Mouse (Mus musculus) cerebellum, adult 11 months (tissue): Measurements from ENCODE around the gene Arhgap24.

Experiments
- DNase-seq: peaks from one replicate; pipeline ENCODE4 v3.0.0; 2022

Arhgap24 gene

DNA sequence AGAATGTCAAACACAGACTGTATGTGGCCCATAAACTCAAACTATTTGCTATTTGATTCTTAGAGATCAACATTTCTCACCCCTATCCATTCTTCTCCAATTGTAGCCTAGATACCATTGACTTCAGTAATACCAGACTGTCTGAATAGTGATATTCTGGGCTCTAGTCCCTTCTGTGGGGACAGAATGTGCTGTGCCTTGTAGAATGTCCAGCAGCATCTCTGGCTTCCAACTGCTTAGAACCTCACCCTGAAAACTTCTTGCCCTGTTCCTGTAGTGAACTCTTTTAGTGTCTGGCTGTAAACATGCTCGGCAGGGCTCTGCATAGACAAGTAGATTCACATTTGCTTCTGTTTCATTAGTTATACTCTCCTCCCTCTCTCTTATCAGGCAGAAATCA, 110.2 kb downstream of the Arhgap24 start:
- no peak for DNase-seq

DNA sequence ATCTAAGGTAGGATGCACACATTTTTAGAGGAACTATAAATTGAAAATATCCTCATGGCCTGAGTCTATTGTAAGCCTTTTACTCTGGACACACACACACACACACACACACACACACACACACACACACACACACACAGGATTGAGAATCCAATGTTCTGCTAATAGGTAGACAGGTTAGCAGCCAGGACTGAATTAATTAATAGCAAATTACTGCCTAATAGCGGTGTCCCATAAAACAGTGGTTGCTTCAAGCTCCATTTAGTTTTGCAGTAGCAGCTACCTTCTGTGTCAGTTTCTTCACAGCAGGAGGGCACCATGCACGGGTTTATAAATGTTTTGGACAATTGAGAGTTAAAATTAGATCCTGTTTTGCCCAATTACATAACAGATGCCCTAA, 111.9 kb downstream of the Arhgap24 start:
- DNase-seq, result no peak

DNA sequence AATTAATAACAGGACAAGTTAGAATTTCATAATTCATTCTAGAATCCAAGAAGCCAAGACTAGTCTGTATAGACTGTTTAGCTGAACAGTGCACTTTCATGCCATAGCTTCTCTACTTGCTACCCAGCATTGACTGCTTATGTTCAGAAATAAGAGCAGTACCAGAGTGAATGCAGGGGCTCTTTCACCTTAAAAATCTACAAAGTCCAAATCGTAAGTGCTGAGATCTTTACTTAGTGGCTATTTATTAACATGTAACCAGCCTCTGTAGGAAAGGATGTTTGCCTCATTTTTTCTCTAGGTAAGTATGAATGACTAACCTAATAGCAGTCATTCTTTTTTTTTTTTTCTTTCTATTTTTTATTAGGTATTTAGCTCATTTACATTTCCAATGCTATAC, 117.9 kb downstream of the Arhgap24 start:
- DNase-seq, result no peak

DNA sequence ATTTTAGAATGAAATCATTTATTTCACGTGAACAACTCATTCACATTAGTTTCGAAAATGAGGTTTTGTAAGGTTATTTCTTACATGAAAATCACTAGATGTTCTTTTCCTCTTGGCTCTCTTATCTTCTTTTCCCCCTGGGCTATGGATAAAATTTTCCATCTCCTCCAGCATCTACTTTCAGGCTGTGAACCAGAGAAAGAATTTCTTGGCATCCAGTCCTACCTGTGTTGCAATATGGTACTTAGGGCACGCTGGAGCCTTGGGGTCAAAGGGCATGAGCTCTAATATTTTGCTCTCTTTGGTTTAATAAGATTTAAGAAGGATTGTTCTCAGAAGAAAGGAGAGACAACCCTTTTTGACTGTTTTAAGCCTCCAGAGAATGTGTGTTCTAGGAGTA, 132.4 kb downstream of the Arhgap24 start:
- no peak for DNase-seq

DNA sequence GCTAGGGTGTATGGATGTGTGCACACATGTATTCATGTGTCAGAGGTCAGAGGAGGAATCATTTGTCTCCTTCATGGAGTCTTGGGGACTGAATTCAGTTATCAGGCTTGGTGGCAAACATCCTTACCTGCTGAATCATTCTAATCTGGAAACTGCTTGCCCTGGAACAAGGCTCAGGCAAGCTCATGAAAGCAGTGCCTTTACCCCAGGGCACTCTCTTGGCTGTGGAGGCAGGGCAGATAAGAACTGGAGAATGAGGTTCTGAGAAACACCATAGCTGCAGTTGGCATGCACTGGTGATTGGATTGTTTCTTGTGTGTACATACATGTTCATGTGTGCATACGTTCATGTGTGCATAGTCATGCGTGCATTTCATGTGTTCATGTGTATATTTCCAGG, 132.9 kb downstream of the Arhgap24 start:
- no peak for DNase-seq

DNA sequence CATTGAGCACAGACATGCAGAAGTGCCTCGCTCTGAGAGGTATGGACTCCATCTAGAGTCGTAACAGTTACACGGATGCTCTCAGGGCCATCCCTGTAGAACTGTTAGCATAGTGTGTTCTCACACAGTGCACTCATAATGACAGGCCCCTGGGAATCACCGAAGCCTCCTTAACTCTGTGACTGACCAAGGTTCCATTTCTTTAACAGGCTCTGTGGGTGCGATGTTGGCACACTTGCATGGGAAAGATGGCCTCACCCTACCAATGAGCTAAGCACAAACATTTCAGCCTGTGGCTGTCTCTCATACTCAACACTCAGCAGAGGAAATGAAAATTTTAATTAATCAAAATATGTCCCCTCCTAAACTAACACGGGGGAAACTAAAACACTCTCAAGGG, 134.1 kb downstream of the Arhgap24 start:
- no peak for DNase-seq

DNA sequence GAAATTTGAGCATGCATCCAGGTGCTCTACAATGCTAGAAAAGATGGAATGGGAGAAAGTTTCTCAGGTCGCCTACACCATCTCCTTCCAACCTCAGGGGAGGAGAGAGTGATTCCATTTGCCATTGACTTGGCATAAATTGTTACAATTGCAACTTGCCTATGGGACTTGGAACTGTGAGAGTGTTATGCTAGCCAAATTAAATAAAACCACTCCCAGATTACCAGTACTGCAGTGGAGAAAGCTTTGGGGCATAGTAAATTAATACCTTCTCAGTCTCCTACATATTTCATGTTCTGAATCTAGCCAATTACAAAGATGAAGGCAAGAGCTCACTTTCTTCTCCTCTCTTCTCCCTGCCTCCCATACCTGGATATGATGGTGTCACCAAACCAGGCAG, 139.8 kb downstream of the Arhgap24 start:
- no peak for DNase-seq

DNA sequence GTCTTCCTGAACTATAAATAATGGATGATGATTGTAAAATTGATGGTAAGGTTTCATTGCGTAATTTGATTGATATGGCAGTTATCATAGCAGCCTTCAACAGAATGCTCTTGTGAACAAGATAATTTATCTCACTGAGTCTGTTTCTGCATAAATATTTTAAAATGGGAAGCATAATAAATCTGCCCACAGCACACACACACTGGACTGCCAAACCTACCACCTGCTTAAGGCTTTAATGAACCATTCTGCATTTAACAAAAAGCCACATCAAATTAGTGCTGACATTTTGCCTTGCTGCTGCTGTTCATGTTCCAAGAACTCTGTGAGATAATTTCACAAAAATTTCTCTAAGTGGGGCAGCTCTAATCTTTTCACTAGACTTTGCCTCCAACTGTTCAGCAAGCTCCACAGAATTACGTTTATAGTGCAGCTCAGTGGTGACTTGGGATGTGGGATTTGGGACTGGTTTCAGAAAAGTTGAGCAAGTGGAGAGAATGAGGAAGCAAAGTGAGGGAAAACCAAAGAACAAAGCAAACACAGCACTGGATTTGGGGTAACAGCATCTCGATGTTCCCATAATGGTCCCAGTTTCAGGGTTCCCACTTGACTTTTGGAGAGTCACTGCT, 142.7 kb downstream of the Arhgap24 start:
- DNase-seq, result no peak

DNA sequence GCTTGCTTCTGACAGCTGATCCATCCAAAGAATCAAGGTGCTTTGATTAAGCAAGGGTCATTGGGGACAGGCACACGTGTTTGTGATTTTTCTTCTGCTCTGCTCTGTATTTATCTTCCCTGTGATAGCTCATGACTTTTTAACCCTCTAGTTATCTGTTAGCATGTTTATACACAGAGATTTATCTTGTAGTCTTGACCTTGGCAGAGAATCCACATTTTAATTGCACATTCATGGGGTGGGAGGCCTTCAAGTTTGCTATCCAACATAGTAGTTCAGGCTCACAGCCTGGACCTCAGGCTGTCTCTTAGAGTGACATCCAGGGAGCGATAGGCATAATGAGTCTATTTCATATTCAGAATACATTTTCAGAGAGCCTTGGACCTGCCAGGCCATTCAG, 145.5 kb downstream of the Arhgap24 start:
- DNase-seq, result no peak

DNA sequence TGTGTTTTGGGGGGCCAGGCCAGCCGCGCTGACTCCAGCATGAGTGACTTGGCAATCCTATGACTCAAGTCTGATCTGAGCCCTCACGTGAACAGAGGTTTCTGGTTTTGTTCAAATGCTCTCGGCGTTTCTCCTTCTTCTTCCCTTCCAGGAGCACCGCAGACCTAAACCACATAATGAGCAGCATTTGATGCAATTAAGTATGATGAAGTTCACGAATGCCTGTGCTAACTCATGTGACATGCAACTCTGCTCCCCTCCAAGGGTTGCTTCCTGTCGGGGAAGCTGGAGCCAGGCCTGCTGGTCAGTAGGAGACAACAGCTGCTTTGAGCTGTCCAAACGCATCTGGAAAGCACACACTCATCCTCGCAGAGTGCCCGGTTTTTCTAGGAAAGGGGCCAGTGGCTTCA, 148.2 kb downstream of the Arhgap24 start:
- DNase-seq, result no peak

DNA sequence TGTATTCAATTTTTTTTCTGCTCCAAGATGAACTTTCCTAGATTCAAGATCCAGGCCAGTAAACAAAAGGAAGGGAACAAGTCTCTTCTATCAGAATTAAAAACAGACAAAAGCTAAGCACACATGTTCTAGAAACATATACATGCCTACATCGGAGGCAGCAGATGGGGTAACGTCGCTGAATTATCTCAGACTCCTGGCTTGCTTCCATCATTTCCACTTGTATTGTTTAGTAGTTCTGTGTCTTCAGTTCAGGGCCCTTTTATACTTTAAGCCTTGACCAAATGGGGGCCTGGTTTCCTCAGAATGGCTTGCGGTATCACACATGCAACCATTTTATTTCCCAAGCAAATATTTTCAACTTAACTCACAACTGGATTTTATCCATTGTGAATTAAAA, 154.4 kb downstream of the Arhgap24 start:
- no peak for DNase-seq

DNA sequence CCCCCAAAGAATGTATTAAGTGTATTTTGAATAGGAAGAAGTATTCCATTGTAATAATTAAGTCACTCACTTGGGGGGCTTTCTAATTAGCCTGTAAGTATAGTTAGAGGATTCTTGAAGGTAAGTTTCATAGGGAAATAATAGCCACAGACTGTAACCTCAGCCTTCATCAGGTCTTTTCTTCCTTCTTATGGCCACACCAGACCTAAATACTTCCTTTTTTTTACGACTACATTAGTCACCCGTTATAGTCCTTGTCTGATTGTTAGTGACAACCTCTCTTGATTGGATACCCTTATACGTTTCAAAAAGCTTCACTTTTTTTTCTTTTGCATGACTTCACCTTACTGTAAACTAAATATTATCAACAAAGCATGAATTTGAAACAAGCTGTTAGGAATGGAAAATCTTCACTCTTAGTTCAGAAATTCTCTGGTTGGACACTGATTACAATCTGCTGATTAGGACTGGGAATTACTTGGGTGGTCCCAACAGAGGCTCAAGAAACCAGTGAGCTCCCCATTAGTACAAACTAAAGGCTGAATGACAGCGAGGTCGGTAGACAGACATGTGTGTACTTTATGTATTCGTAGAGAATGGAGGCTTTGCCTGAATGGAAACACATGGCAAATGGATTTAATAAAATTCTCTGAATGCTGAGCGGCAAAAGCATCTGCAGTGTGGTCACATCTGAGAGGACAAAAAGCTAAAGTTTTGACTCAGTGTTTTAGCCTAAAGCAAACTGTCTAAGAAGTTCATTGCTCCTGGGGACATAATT, 158.8 kb downstream of the Arhgap24 start:
- no peak for DNase-seq

DNA sequence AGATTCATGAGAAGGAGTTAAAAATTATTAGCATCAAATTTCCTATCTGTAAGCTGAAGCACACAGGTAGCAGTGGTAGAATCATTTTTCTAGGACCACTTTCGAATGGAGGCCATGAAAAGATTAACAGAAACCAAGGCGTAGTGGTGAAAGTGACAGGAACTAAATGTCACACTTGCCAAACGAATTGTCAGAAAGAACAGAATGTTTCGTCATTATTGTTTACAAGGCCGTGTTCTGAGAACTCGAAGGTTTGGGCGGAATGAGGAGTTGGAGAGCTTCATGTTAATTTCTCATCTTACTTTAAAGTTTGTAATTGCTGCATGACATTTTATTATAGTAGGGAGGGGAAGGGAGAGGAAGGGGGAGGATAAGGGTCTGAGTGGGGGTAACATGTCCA, 162.2 kb downstream of the Arhgap24 start:
- DNase-seq, result no peak

DNA sequence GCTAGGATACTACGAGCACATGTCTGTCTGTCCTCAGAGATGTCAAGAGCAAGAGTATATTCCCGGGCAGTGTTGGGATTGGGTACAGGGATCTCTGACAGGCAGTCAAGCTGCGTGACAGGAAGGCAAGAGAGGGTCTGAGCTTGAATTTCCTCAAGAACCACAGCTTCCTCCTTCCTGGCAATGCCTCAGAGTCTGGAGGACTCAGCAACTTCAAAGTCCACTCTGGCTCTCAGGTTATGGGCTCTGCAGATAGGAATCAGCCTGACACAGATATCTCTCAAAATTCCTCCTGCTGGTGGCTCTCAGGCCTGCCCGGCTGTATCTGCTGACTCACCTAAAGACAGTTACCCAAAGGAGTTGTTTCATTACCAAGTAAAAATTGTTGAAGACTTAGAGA, 162.6 kb downstream of the Arhgap24 start:
- no peak for DNase-seq

DNA sequence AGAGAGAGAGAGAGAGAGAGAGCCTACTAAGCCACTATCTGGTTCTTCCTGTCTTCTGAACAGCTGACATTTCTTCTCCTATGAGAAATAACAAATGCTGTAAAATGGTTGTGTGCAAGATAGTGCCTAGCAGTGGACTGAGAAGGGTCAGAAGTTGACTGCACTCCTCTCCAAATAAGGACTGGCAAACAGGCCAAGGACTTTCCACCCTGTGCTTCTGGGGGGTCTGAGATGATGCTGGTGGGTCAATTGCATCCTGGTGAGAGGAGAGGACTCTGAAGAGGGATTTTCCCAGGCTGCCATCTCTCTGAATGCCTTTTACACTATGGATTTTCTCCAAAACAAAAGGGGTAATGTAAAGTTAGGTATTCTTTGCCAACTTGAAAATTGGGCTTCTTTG, 177.9 kb downstream of the Arhgap24 start:
- no peak for DNase-seq

DNA sequence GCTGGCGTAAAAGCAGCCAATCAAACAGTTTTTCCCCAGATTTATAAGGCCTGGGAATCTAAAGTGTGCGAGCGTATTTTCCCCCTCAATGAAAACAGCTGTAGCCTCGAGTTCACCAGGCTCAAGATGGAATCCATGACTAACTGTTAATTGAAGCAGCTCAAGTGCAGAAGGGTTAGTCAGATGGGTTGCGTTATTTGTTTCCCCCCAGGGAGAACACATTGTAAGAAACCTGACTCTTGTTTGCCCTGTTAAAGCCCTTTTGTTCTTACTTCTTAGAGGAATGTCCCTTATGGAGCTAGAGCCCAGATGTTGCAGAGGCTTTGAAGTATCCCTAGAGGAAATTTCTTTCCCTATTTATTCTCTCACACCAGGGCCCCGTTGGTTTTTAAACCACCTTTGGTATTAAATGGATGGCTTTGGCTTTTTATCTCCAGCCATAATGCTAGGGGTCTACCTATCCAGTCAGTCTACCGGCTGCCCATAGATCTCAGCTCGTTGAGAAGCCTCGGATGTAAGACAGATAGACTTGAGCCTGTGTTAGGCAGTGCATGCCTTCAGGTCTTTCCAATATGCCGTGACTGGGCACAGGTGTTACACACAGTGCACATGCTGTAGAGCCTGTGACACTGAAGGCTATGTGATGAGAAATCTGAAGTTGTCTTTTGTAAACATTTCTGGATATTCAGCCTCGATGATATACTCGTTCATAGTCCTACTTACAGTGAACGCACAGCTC, 184.0 kb downstream of the Arhgap24 start:
- DNase-seq, result no peak

DNA sequence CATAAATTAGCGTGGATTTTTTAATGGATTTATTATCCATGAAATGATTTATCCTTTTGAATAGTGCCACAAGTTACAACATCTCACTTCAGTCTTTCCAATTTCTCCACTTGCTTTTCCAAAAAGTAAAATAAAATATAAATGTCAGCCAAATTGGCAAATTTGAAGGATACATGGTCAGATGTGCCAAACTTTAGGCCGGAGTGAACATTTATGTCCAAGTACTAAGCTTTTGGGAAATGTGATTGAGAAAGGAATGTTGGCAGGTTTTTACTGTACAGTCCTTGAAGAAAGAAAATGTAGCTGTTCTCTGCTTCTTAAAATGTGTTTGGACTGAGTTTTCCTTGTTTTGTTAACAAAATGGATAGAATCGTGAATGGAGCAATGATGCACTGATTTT, 185.7 kb downstream of the Arhgap24 start:
- DNase-seq, result no peak

DNA sequence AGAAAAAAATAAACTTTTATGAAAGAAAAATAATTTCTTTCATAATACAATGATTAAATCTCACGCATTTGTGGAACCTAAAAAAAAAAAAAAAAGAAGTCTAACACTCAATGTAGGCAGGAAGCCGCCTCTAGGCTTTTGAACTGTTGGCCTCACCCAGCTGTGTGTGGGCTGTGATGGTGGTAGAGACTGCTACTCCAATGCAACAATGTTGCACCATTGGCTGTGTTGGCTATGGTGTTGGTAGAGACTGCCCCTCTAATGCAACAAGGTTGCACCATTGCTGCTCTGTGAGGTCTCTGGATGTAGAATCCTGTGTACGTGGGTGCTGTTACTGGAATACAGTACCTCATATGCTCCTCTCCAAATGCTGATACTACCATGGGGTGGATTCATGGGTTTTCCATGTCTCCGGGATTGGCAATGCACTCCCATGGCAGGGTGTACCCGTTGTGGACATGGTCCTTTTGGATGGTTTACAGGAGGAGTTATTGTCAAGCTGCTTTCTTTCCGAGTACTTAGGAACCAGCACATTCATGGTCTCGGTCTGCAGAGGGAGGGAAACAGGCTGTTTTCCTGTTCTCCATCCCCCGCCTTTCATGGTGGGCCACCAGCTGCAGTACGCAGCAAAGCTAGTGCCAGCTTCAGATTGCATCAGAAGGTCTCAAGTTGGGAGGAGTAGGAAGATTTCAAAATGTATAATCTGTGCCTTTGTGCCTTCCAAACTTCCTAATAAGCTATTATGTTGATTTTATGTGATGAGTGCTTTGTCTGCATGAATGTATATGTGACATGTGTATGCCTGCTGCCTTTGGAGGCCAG, 186.8 kb downstream of the Arhgap24 start:
- no peak for DNase-seq

DNA sequence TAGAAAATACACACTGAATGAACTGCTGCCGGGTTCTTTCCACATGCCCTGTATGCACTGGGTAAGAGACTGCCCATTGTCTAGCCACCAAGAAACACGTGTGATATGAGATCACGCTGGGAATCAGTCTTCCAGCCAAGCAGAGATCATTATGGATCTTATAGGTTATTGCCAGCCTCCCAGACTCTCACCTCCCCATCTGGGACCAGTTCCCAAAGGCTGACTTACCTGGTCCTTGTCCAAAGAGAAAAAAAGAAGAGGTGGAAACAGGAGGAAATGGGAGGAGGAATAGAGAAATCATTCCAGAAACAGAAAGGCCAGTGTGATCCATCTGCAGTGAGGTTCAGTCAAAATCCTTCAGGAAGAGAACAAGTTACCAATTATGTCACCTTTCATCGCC, 189.0 kb downstream of the Arhgap24 start:
- DNase-seq, result no peak

DNA sequence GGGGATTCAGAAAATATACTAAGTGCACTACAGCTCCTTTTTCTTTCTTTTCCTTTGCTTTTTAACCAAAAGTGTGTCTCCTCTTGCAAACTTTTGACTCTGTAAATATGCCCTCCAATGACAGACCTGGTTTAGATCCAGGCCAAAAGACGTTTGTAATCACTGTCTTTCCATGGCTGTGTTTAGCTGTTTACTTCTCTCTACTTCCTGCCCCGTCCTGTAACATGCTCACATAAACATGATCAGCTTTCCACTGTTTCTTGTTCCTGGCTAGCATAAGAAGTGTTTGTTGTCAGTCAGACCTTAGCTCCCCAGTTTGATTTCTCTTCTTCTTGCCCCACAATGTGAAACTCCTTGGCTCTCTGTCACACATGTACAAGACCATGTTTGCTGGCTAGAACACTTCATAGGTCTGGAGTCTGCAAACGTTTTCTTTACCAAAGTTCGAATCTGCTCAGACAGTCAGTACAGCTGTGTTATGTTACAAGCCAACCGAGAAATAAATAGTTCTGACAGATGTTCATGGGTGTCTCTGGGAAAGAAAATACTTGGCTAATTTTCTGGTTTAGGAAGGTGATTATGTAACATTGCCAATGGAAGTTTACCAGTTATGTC, 189.6 kb downstream of the Arhgap24 start:
- DNase-seq, result no peak

DNA sequence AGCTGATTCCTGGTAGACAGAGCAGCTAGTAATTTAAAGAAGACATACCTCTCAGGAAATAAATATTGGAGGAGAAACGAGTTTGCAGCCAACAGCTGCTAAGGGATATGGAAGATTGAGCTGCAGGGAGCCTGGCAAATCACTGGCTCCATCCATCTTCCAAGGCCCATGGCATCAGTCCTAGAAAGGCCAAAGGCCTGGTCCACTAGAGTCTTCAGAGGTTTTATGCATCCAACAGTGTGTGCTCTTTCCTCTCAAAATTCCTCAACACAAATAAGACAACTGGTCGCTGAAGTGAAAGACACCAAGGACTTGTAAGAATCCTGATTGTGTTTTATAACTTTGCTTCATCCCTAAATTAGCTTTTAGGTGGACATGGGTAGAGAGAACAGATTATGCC, 194.1 kb downstream of the Arhgap24 start:
- DNase-seq, result no peak

DNA sequence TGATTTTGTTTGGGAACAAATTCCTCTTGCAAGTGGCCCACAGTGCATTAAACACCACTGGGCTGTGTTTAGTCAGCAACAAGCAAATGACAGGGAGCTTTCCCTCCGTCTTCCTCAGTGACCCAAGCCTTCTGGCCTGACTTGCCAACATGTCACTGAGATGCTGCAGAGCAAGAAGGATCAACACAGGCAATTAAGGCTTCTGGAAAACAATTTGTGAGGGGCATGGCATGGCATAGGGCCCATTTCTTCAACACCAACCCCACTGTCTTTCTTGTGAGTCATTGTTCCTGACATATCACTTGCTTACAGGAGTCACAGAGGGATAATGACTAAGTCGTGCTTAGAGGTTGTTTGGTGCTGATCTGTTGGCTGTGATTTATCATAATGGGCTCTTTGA, 196.0 kb downstream of the Arhgap24 start:
- no peak for DNase-seq

DNA sequence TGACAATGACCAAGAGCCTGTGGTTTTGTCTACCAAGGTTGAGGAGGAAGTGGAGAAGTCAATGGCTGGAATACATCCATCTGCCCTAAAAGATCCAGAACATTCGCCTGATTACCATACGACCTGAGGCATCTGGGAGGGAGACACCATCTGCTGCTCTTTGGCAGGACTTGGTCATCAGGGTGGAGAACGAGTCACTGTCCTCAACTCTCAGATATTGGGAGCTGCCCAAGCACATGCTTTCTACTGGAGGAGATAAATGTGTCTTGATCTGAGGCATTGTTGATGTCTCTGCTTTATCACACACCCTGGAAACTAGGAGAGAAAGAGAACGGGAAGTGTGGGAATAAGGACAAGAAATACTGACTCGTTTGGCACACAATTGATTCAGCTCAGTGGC, 206.5 kb downstream of the Arhgap24 start:
- DNase-seq, result peak; percentile 43
